Mouse (Mus musculus): Measurements from ENCODE around the gene Rae1. TPM values are rescaled to one million over a fixed set of nuclear protein-coding genes. Genes with fewer than 3 reads are reported as not detected.

The Rae1 gene
- total RNA-seq, 2 experiments from 2014 or later, result 11.4 to 12.8 TPM

DNA sequence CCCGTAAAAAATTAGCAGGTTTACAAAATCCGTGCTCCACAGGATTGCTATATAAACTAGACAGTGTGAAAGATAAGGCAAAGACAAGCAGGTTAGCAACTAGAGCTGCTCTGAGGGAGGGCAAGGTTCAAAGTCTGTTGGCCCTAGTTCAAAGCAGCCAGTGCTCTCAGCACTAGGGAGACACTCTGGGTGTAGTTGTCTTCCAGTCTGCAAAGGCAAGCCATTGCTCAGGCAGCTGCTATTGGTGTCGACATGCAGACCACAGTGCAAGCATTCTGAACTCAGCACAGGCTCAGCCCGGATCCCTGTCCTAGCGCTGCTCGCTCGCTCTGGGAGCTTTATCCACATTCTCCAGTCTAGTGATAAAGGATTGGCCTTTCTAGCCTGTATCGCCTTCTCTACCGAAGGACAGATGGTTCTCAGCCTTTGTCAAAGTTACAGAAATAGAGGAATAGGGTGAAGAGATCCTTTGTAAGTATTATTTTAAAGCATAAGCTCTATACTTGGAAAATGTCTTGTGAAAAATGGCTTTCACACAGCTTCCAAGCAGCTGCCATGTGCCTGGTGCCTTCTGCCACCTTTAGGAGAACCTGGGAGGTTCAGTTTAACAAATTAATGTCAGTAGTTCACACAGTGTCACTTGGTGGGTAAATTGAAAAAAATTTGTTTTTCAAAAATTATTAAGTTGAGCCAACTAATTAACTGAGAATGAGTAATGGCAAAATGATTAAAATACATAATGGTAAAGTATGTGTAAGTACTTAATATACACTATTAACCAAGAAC is 16.9 kb upstream of the Rae1 start:
- no peak for DNase-seq
- intact Hi-C loops (cut with DNase I), result no loop called here

DNA sequence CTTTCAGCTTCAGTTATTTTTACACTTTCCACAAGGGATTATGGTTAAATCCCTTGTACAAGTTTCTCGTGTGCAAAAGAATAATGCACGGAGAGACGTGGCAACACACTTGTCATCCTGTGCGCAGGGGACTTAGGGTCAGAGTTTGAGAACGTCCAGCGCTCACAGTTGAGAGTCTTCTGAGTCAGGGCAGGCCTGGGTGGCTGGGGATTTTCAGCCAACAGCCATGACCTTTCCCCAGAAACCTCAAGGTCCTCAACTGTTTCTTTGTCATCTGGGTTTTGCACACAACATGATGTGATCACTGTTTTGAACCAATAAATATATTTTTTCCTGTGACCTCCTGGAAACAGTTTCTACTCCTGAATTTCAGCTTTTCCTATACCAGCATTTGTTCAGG is 9.8 kb upstream of the Rae1 start:
- intact Hi-C loops (cut with DNase I), result loop anchor here (10.0 kb wide), 1 partner anchor 195 kb away; no protein-coding TSS in a partner anchor

DNA sequence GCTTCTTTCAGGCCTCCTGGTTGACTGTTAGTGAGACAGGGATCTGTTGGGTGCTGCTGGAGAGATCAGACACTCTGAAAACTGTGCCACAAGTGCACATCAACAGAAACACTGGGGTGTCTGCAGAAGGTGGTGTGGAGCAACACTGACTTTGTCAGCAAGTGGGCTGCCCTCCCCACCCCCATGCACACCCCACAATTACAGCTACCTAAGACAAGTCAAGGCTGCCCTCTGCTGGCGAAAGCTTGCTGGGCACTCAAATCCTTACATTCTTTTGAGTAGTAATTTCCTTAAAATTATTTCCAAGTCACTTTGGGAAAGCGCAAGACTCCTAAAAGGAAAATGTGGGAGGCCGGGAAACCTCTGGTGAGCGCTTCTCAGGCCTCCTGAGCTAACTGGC is 3.7 kb upstream of the Rae1 start:
- DNase-seq, result peak; percentile 46 to 56
- intact Hi-C loops (cut with DNase I), result loop anchor here (1.0 to 10.0 kb wide), 2 partner anchors 163 to 189 kb away; no protein-coding TSS in a partner anchor

More for the DNA sequence above, 9.8 kb upstream of the Rae1 start:
- no peak for DNase-seq

DNA sequence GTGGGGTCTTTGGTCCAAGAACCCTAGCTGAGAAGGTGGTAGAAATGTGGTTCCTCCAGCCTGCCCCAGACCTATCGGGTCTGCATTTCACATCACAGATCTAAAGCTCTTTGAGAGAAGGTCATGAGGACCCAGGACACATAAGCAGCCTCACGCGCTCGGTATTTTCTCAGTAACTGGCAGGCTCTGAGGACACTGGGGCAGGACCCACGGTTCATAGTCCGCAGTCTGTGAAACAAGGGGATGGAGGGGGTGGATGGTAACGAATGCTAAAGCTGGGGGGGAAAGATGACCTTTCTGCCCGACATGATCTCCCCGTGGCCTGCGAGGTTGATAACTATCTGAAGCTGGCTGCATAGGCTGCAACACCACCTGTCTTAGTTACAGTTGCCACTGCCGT is 2.2 kb upstream of the Rae1 start:
- intact Hi-C loops (cut with DNase I), result loop anchor here (10.0 kb wide), 1 partner anchor 187 kb away; no protein-coding TSS in a partner anchor
- no peak for DNase-seq

DNA sequence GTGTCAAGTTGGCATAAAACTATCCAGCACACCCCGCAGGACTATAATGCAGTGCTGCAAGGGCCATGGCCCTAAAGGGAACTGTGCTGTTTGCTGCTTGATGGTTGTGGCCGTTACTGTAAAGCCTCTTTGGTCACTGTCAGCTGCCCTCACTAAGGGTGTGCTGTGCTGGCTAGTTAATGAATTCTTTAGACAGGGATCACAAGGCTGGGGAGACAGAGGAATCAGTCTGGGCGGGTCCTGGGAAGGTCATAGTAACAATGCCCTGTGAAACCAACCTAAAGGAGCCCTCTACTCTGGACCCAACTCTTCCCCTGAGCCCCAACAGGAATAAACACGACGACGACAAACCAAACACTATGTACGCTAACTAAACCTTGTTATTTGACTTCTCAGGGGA is 1.4 kb upstream of the Rae1 start:
- intact Hi-C loops (cut with DNase I), result loop anchor here (10.0 kb wide), 1 partner anchor 186 kb away; no protein-coding TSS in a partner anchor
- DNase-seq, result no peak

DNA sequence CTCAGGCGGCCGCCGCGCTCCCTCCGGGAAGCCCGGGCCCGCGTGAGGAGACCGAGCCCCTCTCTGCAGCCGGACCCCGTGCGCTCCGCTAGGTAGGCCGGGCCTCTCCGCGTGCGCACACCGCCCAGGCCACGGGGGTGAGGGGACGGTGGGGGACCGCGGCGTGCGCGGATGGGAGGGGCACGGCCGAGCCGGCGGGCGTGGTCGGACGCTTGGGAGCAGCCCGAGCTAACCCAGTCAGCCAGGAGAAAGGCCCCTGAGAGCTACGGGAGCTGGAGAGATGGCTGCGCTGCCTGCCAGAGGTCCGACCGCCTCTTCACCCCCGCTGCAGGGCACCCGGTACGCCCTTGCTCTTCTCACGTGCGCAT is 352 bp downstream of the Rae1 start:
- peak in 1 of 2 experiments; percentile 36 for DNase-seq
- intact Hi-C loops (cut with DNase I), result no loop called here

DNA sequence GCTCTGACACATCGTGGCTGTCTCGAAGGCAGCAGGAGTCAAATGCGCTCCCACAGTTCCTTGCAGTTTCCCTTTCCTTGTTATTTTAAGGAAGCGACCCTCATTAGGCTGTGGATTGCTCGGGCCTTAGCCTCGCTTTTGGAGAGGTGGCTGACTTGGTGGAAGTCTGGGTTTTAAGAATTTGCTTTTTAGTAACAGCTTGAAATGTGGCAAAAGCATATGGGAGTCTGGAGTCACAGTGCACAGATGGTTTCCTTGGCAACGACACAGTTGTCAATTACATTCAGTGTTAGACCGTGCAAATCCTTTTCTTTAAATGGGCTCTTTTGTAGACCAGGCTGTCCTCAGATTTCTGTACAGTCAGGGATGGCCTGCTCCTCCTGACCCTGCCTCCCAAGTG is 1.0 kb downstream of the Rae1 start:
- intact Hi-C loops (cut with DNase I), result no loop called here
- no peak for DNase-seq

DNA sequence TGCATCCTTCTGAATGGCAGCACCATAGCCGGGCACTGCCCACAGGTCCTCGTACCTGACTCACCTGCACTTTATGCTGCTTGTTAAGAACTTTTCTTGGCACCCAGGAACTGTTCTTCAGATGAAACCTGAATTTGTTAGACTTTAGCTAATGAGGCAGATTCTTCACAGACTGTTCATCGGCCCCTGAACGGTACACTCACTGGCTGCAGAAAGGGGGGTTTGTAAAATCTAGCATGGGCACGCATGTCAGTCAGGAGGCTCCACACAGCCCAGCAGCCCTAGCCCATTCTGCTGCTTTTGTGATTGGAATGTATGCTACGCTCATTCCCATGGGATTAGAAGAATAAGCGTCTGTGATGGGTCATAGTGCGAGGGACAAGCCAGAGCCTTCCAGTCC is 3.8 kb downstream of the Rae1 start:
- intact Hi-C loops (cut with DNase I), result no loop called here
- DNase-seq, result no peak

DNA sequence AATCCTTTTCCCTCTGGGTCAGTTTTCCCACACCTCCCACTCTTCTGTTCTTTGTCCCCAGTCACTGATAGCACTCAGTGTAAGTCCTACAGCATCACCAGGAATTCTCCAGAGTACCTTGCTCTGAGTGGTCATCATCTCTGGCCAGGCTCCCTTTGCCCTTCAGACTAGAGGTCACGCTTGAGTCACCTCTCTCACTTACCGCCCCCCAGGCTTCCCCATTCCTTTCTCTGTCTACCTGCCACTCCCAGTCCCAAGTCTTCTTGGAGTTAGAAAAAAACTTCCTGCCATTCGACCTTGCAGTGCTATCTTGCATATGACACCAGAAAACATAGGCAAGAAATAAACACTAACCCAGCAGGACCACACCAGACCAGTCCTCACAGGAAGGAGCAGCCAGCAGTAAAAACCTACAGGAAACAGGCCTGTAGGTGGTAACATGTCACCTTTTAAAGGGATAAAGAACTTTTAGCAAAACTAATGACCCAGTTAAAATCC is 10.4 kb downstream of the Rae1 start:
- intact Hi-C loops (cut with DNase I), result no loop called here
- no peak for DNase-seq

DNA sequence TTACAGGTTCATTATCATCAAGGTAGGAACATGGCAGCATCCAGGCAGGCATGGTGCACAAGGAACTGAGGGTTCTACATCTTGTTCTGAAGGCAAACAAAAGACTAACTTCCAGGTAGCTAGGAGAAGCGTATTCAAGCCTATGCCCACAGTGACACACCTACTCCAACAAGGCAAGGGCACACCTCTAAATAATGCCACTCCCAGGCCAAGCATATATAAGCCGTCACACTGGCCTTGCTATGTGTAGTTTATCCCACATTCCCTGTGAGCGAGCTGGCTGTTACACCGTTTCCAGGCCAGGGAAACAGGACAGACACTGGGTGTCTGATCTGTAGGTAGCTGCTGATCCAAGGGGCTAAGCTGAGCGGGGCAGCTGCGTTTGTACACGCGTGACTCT is 11.5 kb downstream of the Rae1 start:
- intact Hi-C loops (cut with DNase I), result no loop called here
- DNase-seq, result no peak

DNA sequence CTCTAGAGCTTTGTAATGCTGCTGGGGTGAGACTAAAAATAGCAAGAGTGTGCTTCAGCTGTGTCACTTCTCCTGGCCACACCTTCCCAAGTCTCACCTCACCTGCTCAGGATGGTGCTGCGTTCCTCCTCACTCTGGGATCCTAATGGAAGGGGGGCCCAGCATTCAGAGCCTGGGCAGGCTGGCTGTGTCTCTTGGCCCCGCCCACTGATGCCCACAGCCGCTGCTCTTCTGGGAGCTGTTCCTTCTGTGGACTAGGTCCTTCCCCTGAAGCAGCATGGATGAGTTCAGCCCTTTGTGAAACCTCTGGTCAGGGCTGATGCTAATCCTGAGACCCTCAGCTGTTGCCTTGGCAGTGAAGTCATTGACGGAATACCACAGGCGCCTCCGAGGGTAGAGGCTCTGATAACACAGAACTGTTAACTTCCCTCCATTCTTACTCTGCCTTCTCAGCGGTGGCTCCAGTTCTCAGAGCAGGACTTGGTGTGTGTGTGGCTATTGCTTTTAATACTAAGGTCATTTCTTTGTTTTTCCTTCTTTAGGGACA is 14.9 kb downstream of the Rae1 start:
- intact Hi-C loops (cut with DNase I), result no loop called here
- no peak for DNase-seq

DNA sequence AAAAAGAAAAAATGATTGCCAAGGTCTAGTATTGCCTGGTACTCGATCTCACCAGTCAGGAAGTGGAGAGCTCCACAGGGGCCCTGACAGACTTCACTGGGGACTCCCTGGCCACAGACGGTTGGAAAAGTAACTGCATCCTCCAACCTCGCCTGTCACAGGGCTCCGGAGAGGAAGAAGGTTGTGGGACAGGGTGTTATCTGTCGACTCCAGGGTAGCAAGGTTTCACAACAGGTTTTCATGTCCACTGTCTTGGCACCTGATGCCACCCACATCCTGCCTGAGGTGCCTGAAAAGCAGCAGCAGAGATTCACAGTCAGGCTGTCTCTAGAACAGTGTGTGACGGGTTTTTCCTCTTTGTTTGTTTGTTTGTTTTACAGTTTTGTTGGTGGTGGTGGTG is 18.0 kb downstream of the Rae1 start:
- intact Hi-C loops (cut with DNase I), result no loop called here
- no peak for DNase-seq

DNA sequence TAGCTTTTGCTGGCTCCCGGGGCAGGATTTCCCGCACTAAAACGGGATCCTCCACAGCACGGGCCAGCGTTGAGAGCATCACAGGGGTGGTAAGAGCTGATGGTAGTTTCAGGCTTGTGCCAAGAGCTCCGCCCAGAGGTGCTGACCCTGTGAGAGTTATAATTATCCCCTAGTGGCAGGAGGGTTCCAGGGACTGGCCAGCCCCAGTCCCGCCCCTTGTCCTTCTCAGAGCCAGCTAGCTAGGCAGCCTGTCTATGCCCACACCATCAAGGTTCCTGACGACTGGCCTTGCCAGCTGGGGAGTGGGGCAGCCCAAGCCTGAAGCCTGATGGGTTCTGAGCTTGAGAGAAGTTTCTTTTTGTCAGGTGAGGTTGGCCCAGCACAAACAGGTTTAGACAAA is 18.7 kb downstream of the Rae1 start:
- peak; percentile 45 to 58 for DNase-seq
- intact Hi-C loops (cut with DNase I), result no loop called here

DNA sequence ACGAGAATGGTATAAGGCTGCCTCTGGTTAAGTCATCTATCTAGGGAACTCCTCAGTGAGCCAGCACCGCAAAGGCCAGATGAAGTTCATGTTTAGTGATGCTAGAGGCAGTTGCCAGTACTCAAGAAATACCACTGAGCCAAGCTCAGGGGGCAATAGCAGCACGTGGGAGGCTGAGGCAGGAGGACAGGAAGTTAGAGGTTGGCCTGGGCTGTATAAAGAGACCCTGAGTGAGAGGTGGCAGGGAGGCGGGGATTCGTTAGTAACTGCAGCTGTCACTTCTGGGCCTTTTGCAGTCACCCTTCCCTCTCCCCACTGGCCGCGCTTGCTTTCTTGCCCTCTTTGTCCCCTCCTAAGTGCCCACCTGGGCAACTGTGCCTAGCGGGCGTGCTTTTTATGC is 19.4 kb downstream of the Rae1 start:
- DNase-seq, result no peak
- intact Hi-C loops (cut with DNase I), result no loop called here

DNA sequence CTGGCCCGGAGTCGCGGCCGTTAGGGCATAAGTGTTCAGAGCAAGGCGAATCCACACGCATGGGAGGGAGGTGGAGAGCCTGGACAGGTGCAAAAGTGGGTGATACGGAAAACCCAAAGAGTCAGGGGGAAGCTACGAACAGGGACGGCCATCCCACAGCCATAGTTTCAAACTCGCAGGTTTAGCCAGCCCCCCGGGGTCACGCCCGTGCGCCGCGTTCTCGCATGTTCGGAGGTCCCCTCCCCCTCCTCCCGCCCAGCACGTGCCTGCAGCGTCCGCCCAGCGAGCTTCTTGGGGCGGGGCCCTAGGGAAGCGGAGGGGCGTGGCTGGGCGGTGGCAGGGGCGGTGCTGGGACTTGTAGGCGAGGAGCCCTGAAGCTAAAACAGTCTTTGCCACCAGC is 19.9 kb downstream of the Rae1 start:
- DNase-seq, result peak; percentile 78 to 86
- intact Hi-C loops (cut with DNase I), result no loop called here

DNA sequence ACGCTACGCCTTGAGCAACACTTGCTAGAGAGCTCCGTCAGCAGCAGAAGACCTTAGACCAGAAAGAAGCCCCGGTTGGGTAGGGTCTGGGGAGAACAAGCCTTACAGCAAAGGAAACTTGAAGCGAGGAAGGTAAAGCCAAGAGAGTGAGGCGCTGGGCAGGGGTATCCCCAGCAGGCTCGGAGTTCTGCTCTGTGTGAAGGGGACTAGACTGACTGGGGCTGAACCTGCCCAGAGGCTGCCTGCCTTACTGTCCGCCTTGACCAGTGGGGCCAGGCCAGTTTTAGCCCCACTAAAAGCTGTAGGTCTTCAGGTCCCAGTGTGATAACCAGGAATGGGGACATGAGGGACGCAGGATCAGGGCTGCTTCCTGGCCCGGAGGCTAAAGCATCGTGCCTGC is 20.5 kb downstream of the Rae1 start, which contains the start of gene Rbm38:
TSS of gene Rbm38 (plus strand) at position 69 of the 400 bp plus-strand sequence.
- DNase-seq, result no peak
- intact Hi-C loops (cut with DNase I), result no loop called here

DNA sequence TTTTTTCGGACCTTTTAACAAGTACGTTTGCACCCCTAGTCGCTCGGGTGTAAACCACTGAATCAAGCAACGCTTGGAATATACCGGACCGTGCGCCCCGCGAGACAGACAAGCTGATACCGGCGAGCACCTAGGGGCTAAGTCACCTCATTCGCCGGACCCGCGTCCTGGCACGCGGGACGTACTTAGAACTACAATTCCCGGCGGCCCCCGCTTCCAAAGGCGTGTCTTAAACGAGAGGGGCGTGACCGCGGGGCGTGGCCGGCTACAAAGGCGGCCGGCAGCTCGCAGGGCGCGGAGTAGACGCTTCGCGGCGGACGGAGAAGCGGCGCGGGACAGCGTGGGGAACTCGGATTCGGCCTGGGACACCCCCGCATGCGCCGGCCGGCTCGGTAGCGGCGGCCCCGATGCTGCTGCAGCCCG is 21.7 kb downstream of the Rae1 start:
- intact Hi-C loops (cut with DNase I), result no loop called here
- DNase-seq, result peak; percentile 88 to 91

DNA sequence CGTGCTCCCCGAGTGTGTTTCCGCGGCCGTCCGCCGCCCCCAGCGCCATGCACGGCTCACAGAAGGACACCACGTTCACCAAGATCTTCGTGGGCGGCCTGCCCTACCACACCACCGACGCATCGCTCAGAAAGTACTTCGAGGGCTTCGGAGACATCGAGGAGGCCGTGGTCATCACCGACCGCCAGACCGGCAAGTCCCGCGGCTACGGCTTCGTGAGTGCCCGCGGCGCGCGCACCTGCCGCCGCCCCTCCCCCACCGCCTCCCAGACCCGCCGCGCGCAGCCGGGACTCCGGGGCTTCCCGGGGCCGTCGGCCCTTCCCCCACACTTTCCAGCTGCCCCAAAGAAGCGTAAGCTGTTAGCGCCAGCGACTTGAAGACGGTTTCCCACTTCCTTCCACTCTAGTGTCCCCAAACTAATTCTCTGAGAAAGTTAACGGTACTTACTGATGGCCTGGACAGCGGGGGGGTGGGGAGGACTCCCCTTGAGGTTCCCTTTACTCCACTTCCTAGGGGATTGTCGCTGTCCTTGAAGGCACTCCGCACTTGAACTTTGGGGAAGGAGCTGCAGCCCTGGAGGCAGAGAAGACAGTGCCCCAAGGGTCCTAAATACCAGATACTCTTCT is 22.3 kb downstream of the Rae1 start:
- intact Hi-C loops (cut with DNase I), result no loop called here
- DNase-seq, result no peak

DNA sequence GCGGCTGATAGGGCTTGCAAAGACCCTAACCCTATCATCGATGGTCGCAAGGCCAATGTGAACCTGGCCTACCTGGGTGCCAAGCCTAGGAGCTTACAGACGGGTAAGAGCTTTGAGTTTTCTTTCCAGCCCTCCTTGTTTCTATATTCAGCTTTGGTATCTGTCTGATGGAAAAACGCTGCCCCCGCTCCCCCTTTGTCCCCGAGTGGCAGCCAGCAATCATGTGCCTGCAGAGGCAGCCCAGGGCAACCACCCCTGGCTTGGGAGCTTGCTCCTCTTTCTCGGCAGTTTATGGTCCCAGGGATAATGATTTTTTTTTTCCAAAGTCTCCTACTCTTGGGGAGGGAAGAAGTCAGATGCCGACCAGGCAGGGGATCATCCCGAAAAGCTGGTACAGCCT is 22.9 kb downstream of the Rae1 start:
- DNase-seq, result no peak
- intact Hi-C loops (cut with DNase I), result no loop called here

DNA sequence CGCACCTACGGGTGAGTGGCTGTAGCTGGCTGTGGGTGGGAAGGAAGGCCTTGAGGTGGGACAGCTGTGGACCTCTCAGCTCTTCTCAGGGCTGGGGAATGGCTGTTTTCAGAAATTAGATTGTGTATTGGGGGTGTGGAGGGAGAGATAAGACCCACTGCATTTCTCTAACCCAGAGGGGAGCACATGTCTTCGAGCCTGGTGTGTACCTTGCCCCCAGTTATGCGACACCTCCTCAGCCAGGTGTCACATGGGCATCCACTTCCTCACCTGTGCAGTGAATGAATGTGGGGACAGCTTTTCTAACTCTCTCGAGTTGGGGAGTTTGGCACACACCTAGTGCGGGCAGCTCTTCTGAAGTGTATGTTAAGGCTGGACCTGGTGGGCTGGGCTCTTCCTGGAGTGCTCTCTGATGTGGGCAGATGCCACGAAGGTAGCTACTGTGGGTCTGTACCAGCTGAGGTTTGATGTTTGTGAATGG is 23.5 kb downstream of the Rae1 start:
- no peak for DNase-seq
- intact Hi-C loops (cut with DNase I), result no loop called here

DNA sequence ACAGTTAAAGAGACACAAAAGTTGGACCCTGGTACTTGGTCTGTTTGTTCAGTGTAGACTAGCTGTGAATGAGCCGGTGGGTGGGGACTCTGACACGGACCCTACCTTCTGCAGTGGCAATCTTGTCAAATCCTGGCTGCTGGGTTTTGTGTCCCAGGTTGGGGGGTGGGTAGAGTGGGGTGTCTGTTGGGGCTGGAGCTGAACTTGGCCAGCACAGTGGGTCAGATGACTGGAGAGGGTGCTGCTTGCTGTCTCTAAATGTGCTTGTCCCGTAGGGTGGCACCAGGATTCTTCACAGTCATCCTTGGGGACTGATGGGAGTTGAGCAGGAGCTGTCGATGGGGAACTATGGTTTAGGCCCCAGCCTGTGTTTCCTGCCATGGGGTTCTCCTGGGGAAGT is 24.0 kb downstream of the Rae1 start:
- intact Hi-C loops (cut with DNase I), result loop anchor here (1.0 kb wide), 1 partner anchor 57 kb away; no protein-coding TSS in a partner anchor
- no peak for DNase-seq
